In genomic region chr2:163690409-163691304, GRCm38 (mm10) we compare ENCODE assay signal across 11 mouse cellular contexts. TPM values are rescaled to one million over a fixed set of nuclear protein-coding genes. Genes with fewer than 3 reads are reported as not detected.
DNase-seq lines count a peak whose midpoint lies in the region; ATAC-seq and TF ChIP-seq lines count a peak whose summit lies in the region.
"Had no signal": no experiment of that assay in that cellular context is flagged by ENCODE, and none has a peak within 500 bp of the region (broad histone marks: within the 10 kb centered on the region; RNA-seq: fewer than 3 reads in every experiment).

No protein-coding gene starts in this region.

- intact Hi-C loops in left cerebral cortex, adult 2 months (cut with DNase I): no loop called here
- intact Hi-C loops in left cerebral cortex, postnatal 4 days (cut with DNase I): no loop called here

- peaks cover 49% of the 10 kb centered on the region for H3K4me1 ChIP-seq in forebrain, embryonic 10.5 days
- H3K4me1 ChIP-seq in forebrain, embryonic 14.5 days (ENCODE audit: control insufficient read depth, insufficient read depth, low read length): 0 out of 2 replicates have a peak, but pooled peaks cover 7% of the 10 kb centered on the region
- peaks cover 27% of the 10 kb centered on the region for H3K4me1 ChIP-seq in hindbrain, embryonic 12.5 days
- H3K4me1 ChIP-seq in neural tube, embryonic 13.5 days (replicated peaks): peaks cover 52% of the 10 kb centered on the region

- no peak for TF ChIP-seq CTCF in left cerebral cortex, adult 2 months (IDR thresholded peaks at IDR 0.05)

- WGBS in forebrain, embryonic 10.5 days: 66% methylated on average over 8 of the region's 8 CpGs
- WGBS in forebrain, embryonic 14.5 days: 69% methylated on average over 8 of the region's 8 CpGs
- 55% methylated on average over 8 of the region's 8 CpGs for WGBS in hindbrain, embryonic 12.5 days
- 58% methylated on average over 8 of the region's 8 CpGs for whole genome bisulfite sequencing in neural tube, embryonic 13.5 days

- ATAC-seq in forebrain, embryonic 14.5 days: no peak
- peak; percentile 54; the same call in 1 of the 2 replicates for ATAC-seq in hindbrain, embryonic 12.5 days (ENCODE audit: low FRiP score)
- 0 out of 2 replicates have a peak, but pooled peaks have one; percentile 8 for ATAC-seq in neural tube, embryonic 13.5 days (ENCODE audit: low read depth)
- ATAC-seq: forebrain, postnatal 0 days had no signal

- no peak overlapping the region for H3K4me3 ChIP-seq in forebrain, embryonic 10.5 days
- H3K4me3 ChIP-seq in forebrain, embryonic 14.5 days (ENCODE audit: low read depth, low read length): no peak overlapping the region
- H3K4me3 ChIP-seq in left cerebral cortex, adult 2 months: no peak overlapping the region
- H3K4me3 ChIP-seq in hindbrain, embryonic 12.5 days: no peak overlapping the region
- no peak overlapping the region for H3K4me3 ChIP-seq in neural tube, embryonic 13.5 days

- peak overlapping the region; percentile 72 for H3K27ac ChIP-seq in forebrain, embryonic 10.5 days
- no peak overlapping the region for H3K27ac ChIP-seq in forebrain, embryonic 14.5 days (ENCODE audit: low read depth, low read length)
- peak overlapping the region; percentile 6; the same call in 1 of the 2 replicates for H3K27ac ChIP-seq in left cerebral cortex, adult 2 months
- H3K27ac ChIP-seq in hindbrain, embryonic 12.5 days: peak overlapping the region; percentile 60
- peak overlapping the region; percentile 62 for H3K27ac ChIP-seq in neural tube, embryonic 13.5 days (replicated peaks)

- DNase-seq in forebrain, embryonic 10.5 days (ENCODE audit: extremely low spot score, low spot score): no peak
- DNase-seq in forebrain, embryonic 14.5 days (ENCODE audit: low spot score): no peak
- DNase-seq in left cerebral cortex, adult 2 months (ENCODE audit: extremely low spot score in 1 of 2, low spot score in 2 of 2): no peak
- DNase-seq in left cerebral cortex, postnatal 4 days: no peak
- DNase-seq in B cell, adult 2 months: no peak
- no peak for DNase-seq in cerebellum, adult 9-11 months
- DNase-seq: cerebellum, adult 18-20 months; forebrain, postnatal 0 days; kidney, postnatal 36 days had no signal

- no peak overlapping the region for H3K4me2 ChIP-seq in forebrain, embryonic 14.5 days (ENCODE audit: low read length)
- H3K4me2 ChIP-seq in hindbrain, embryonic 12.5 days (replicated peaks): no peak overlapping the region
- H3K4me2 ChIP-seq in neural tube, embryonic 13.5 days: no peak overlapping the region

- H3K36me3 ChIP-seq in forebrain, embryonic 10.5 days (replicated peaks): no peaks in the 10 kb centered on the region
- H3K36me3 ChIP-seq in forebrain, embryonic 14.5 days (ENCODE audit: control insufficient read depth, insufficient read depth, low read length): no peaks in the 10 kb centered on the region
- H3K36me3 ChIP-seq in hindbrain, embryonic 12.5 days: no peaks in the 10 kb centered on the region
- H3K36me3 ChIP-seq in neural tube, embryonic 13.5 days: no peaks in the 10 kb centered on the region

- no peaks in the 10 kb centered on the region for H3K9me3 ChIP-seq in forebrain, embryonic 10.5 days
- no peaks in the 10 kb centered on the region for H3K9me3 ChIP-seq in forebrain, embryonic 14.5 days (replicated peaks; ENCODE audit: control insufficient read depth, low read length)
- H3K9me3 ChIP-seq in hindbrain, embryonic 12.5 days (replicated peaks): no peaks in the 10 kb centered on the region
- H3K9me3 ChIP-seq in neural tube, embryonic 13.5 days: no peaks in the 10 kb centered on the region

- H3K9ac ChIP-seq in forebrain, embryonic 14.5 days (ENCODE audit: low read length): no peak overlapping the region
- H3K9ac ChIP-seq in hindbrain, embryonic 12.5 days: peak overlapping the region; percentile 32
- peak overlapping the region; percentile 41; the same call in 1 of the 2 replicates for H3K9ac ChIP-seq in neural tube, embryonic 13.5 days
- H3K9ac ChIP-seq: forebrain, postnatal 0 days had no signal

- no peaks in the 10 kb centered on the region for H3K27me3 ChIP-seq in forebrain, embryonic 10.5 days (ENCODE audit: poor library complexity, severe bottlenecking)
- no peaks in the 10 kb centered on the region for H3K27me3 ChIP-seq in forebrain, embryonic 14.5 days (replicated peaks; ENCODE audit: control insufficient read depth, insufficient read depth, low read length)
- H3K27me3 ChIP-seq in hindbrain, embryonic 12.5 days: no peaks in the 10 kb centered on the region
- no peaks in the 10 kb centered on the region for H3K27me3 ChIP-seq in neural tube, embryonic 13.5 days

RNA-seq across cellular contexts. Expression of gene Pkig, which starts 32.5 kb away (rescaled TPM):
- polyA plus RNA-seq in forebrain, embryonic 10.5 days (2016; fragmentation: Nextera tagmentation; extraction: Ambion mirVana): 212 and 215 TPM in 2 replicates
- 163 and 181 TPM in 2 replicates for polyA plus RNA-seq in forebrain, embryonic 14.5 days (2014; fragmentation: Nextera tagmentation; extraction: Ambion mirVana)
- 100 to 1,000 TPM; 126 to 129 TPM for total RNA-seq in left cerebral cortex, adult 2 months (2021)
- 10 to 100 TPM; 83.4 to 91.6 TPM for total RNA-seq in left cerebral cortex, postnatal 4 days (2021)
- 109 and 113 TPM in 2 replicates for polyA plus RNA-seq in hindbrain, embryonic 12.5 days (2016; fragmentation: Nextera tagmentation; extraction: Ambion mirVana)
- polyA plus RNA-seq in neural tube, embryonic 13.5 days (2015; fragmentation: Nextera tagmentation; extraction: Ambion mirVana): 116 and 123 TPM in 2 replicates

RNA-seq across cellular contexts. Expression of gene Serinc3, which starts 45.7 kb away (rescaled TPM):
- 22.1 and 24.1 TPM in 2 replicates for polyA plus RNA-seq in forebrain, embryonic 10.5 days (2016; fragmentation: Nextera tagmentation; extraction: Ambion mirVana)
- 37.3 and 37.9 TPM in 2 replicates for polyA plus RNA-seq in forebrain, embryonic 14.5 days (2014; fragmentation: Nextera tagmentation; extraction: Ambion mirVana)
- total RNA-seq in left cerebral cortex, adult 2 months (2021): 100 to 1,000 TPM; 213 to 234 TPM
- total RNA-seq in left cerebral cortex, postnatal 4 days (2021): 100 to 1,000 TPM; 138 to 139 TPM
- 36.2 and 38.4 TPM in 2 replicates for polyA plus RNA-seq in hindbrain, embryonic 12.5 days (2016; fragmentation: Nextera tagmentation; extraction: Ambion mirVana)
- polyA plus RNA-seq in neural tube, embryonic 13.5 days (2015; fragmentation: Nextera tagmentation; extraction: Ambion mirVana): 36.8 and 39.1 TPM in 2 replicates

RNA-seq across cellular contexts. Expression of gene Ada, which starts 59.4 kb away (rescaled TPM):
- 13.6 and 13.9 TPM in 2 replicates for polyA plus RNA-seq in forebrain, embryonic 10.5 days (2016; fragmentation: Nextera tagmentation; extraction: Ambion mirVana)
- 4.5 and 5.5 TPM in 2 replicates for polyA plus RNA-seq in forebrain, embryonic 14.5 days (2014; fragmentation: Nextera tagmentation; extraction: Ambion mirVana)
- total RNA-seq in left cerebral cortex, adult 2 months (2021): under 1 TPM; 0.79 to 0.93 TPM
- total RNA-seq in left cerebral cortex, postnatal 4 days (2021): 1 to 10 TPM; 5.0 to 5.9 TPM
- 4.0 and 4.3 TPM in 2 replicates for polyA plus RNA-seq in hindbrain, embryonic 12.5 days (2016; fragmentation: Nextera tagmentation; extraction: Ambion mirVana)
- polyA plus RNA-seq in neural tube, embryonic 13.5 days (2015; fragmentation: Nextera tagmentation; extraction: Ambion mirVana): 1.9 and 2.5 TPM in 2 replicates
